In genomic region chr17:9879556-9880206, GRCm38 (mm10) we compare ENCODE assay signal across 11 mouse cellular contexts.
DNase-seq lines count a peak whose midpoint lies in the region; ATAC-seq and TF ChIP-seq lines count a peak whose summit lies in the region.
"Had no signal": no experiment of that assay in that cellular context is flagged by ENCODE, and none has a peak within 500 bp of the region (broad histone marks: within the 10 kb centered on the region; RNA-seq: fewer than 3 reads in every experiment).

No protein-coding gene starts in this region.

- H3K27me3 ChIP-seq in liver, embryonic 11.5 days (replicated peaks; ENCODE audit: control insufficient read depth, insufficient read depth, low read length) = no peaks in the 10 kb centered on the region
- no peaks in the 10 kb centered on the region for H3K27me3 ChIP-seq in intestine, postnatal 0 days (replicated peaks; ENCODE audit: control insufficient read depth, insufficient read depth, low read length)
- H3K27me3 ChIP-seq: intestine, embryonic 15.5 days had no signal

- H3K9ac ChIP-seq in liver, embryonic 11.5 days (ENCODE audit: low read depth, low read length) = no peak overlapping the region
- no peak overlapping the region for H3K9ac ChIP-seq in intestine, postnatal 0 days (ENCODE audit: low read depth, low read length)
- H3K9ac ChIP-seq: intestine, embryonic 15.5 days had no signal

- DNase-seq in right cerebral cortex, postnatal 10 days (ENCODE audit: low spot score in 2 of 2) = peak; percentile 44 to 75
- DNase-seq in right cerebral cortex, postnatal 25 days = no peak
- DNase-seq in frontal cortex, adult 2 months (ENCODE audit: extremely low spot score in 1 of 2, low spot score in 1 of 2) = peak; percentile 50 to 56
- DNase-seq in left cerebral cortex, adult 9 months (ENCODE audit: low spot score in 2 of 2) = peak; percentile 22 to 59
- peak; percentile 42 for DNase-seq in telencephalon, adult 2 months (ENCODE audit: low read depth, low spot score)
- no peak for DNase-seq in gastrocnemius, adult 8-10 months (ENCODE audit: low spot score in 2 of 2)
- DNase-seq in liver, embryonic 11.5 days (ENCODE audit: low spot score) = no peak
- DNase-seq: adrenal gland, adult 2 months; heart, adult 2 months had no signal

- no peaks in the 10 kb centered on the region for H3K36me3 ChIP-seq in liver, embryonic 11.5 days (ENCODE audit: control insufficient read depth, insufficient read depth, low read length)
- H3K36me3 ChIP-seq in intestine, postnatal 0 days (ENCODE audit: control insufficient read depth, insufficient read depth) = no peaks in the 10 kb centered on the region
- H3K36me3 ChIP-seq: intestine, embryonic 15.5 days had no signal

- no peak for TF ChIP-seq CTCF in intestine, postnatal 0 days (IDR thresholded peaks at IDR 0.05; ENCODE audit: low read depth)

- no peaks in the 10 kb centered on the region for H3K4me1 ChIP-seq in liver, embryonic 11.5 days (replicated peaks; ENCODE audit: control insufficient read depth, insufficient read depth, low read length)
- no peaks in the 10 kb centered on the region for H3K4me1 ChIP-seq in intestine, postnatal 0 days (replicated peaks; ENCODE audit: control insufficient read depth, insufficient read depth, low read length)
- H3K4me1 ChIP-seq: intestine, embryonic 15.5 days had no signal

- H3K4me3 ChIP-seq in liver, embryonic 11.5 days (ENCODE audit: low read depth, low read length) = no peak overlapping the region
- no peak overlapping the region for H3K4me3 ChIP-seq in intestine, postnatal 0 days (ENCODE audit: low read depth, low read length)
- H3K4me3 ChIP-seq: heart, adult 2 months; intestine, embryonic 15.5 days had no signal

- H3K27ac ChIP-seq in liver, embryonic 11.5 days (ENCODE audit: low read depth, low read length) = no peak overlapping the region
- H3K27ac ChIP-seq in intestine, postnatal 0 days (ENCODE audit: low read depth, low read length) = no peak overlapping the region
- H3K27ac ChIP-seq: heart, adult 2 months; intestine, embryonic 15.5 days had no signal

- 87% methylated on average over 12 of the region's 12 CpGs for WGBS in liver, embryonic 11.5 days
- WGBS in intestine, postnatal 0 days = 82% methylated on average over 12 of the region's 12 CpGs

- ATAC-seq in liver, embryonic 11.5 days (replicated peaks; ENCODE audit: low FRiP score) = no peak
- no peak for ATAC-seq in intestine, postnatal 0 days
- ATAC-seq: intestine, embryonic 15.5 days had no signal

- no peaks in the 10 kb centered on the region for H3K9me3 ChIP-seq in liver, embryonic 11.5 days (ENCODE audit: control insufficient read depth, low read length)
- H3K9me3 ChIP-seq in intestine, postnatal 0 days (ENCODE audit: control insufficient read depth) = no peaks in the 10 kb centered on the region
- H3K9me3 ChIP-seq: intestine, embryonic 15.5 days had no signal

- no peak overlapping the region for H3K4me2 ChIP-seq in liver, embryonic 11.5 days
- H3K4me2 ChIP-seq in intestine, postnatal 0 days (replicated peaks; ENCODE audit: low read depth) = no peak overlapping the region
- H3K4me2 ChIP-seq: intestine, embryonic 15.5 days had no signal

Comparison
In these comparisons a context has a peak if more than half of its experiments do, and no peak if none do; other contexts are left out.
1. DNase-seq: peak in right cerebral cortex, postnatal 10 days (2 of 2), frontal cortex, adult 2 months (2 of 2), left cerebral cortex, adult 9 months (2 of 2) and telencephalon, adult 2 months (single experiment); none in right cerebral cortex, postnatal 25 days (single experiment), gastrocnemius, adult 8-10 months (0 of 2) and liver, embryonic 11.5 days (single experiment).